11 mouse cellular contexts compared by ENCODE assay signal in genomic region chr2:103556125-103556877, GRCm38 (mm10). TPM values are rescaled to one million over a fixed set of nuclear protein-coding genes. Genes with fewer than 3 reads are reported as not detected.
DNase-seq lines count a peak whose midpoint lies in the region; ATAC-seq and TF ChIP-seq lines count a peak whose summit lies in the region.
"Had no signal": no experiment of that assay in that cellular context is flagged by ENCODE, and none has a peak within 500 bp of the region (broad histone marks: within the 10 kb centered on the region; RNA-seq: fewer than 3 reads in every experiment).

No protein-coding gene starts in this region.

- no peak overlapping the region for H3K27ac ChIP-seq in embryonic facial prominence, embryonic 12.5 days
- H3K27ac ChIP-seq in stomach, postnatal 0 days (replicated peaks) = no peak overlapping the region
- H3K27ac ChIP-seq: embryonic facial prominence, embryonic 13.5 days; hindbrain, embryonic 15.5 days; midbrain, embryonic 12.5 days had no signal

- no peak overlapping the region for H3K4me2 ChIP-seq in embryonic facial prominence, embryonic 12.5 days (replicated peaks)
- no peak overlapping the region for H3K4me2 ChIP-seq in stomach, postnatal 0 days (replicated peaks; ENCODE audit: low read depth)
- H3K4me2 ChIP-seq: embryonic facial prominence, embryonic 13.5 days; hindbrain, embryonic 15.5 days; midbrain, embryonic 12.5 days had no signal

- no peaks in the 10 kb centered on the region for H3K9me3 ChIP-seq in embryonic facial prominence, embryonic 12.5 days
- no peaks in the 10 kb centered on the region for H3K9me3 ChIP-seq in stomach, postnatal 0 days (ENCODE audit: control insufficient read depth, low read length)
- H3K9me3 ChIP-seq: embryonic facial prominence, embryonic 13.5 days; hindbrain, embryonic 15.5 days; midbrain, embryonic 12.5 days had no signal

- ATAC-seq in embryonic facial prominence, embryonic 12.5 days (ENCODE audit: insufficient number of reproducible peaks, insufficient read depth, low FRiP score, low TSS enrichment) = 0 out of 2 replicates have a peak, but pooled peaks have one; percentile 35
- peak; percentile 35; the same call in 1 of the 2 replicates for ATAC-seq in stomach, postnatal 0 days (ENCODE audit: low FRiP score, low TSS enrichment)

- no peaks in the 10 kb centered on the region for H3K27me3 ChIP-seq in embryonic facial prominence, embryonic 12.5 days
- no peaks in the 10 kb centered on the region for H3K27me3 ChIP-seq in stomach, postnatal 0 days (ENCODE audit: control insufficient read depth, insufficient read depth, low read length)
- H3K27me3 ChIP-seq: embryonic facial prominence, embryonic 13.5 days; midbrain, embryonic 12.5 days had no signal

- peak; percentile 62 for TF ChIP-seq CTCF in stomach, postnatal 0 days (IDR thresholded peaks at IDR 0.05; ENCODE audit: low read depth)

- no peaks in the 10 kb centered on the region for H3K4me1 ChIP-seq in embryonic facial prominence, embryonic 12.5 days
- no peaks in the 10 kb centered on the region for H3K4me1 ChIP-seq in stomach, postnatal 0 days (replicated peaks; ENCODE audit: control insufficient read depth, insufficient read depth)
- H3K4me1 ChIP-seq: embryonic facial prominence, embryonic 13.5 days; hindbrain, embryonic 15.5 days; midbrain, embryonic 12.5 days had no signal

- no peak overlapping the region for H3K4me3 ChIP-seq in embryonic facial prominence, embryonic 12.5 days
- no peak overlapping the region for H3K4me3 ChIP-seq in stomach, postnatal 0 days (ENCODE audit: low read depth, low read length)
- H3K4me3 ChIP-seq: embryonic facial prominence, embryonic 13.5 days; hindbrain, embryonic 15.5 days; midbrain, embryonic 12.5 days had no signal

- no peak for TF ChIP-seq EP300 in stomach, postnatal 0 days (optimal IDR thresholded peaks at IDR 0.05)

- WGBS in embryonic facial prominence, embryonic 12.5 days = 53% methylated on average over 10 of the region's 10 CpGs
- 57% methylated on average over 10 of the region's 10 CpGs for WGBS in stomach, postnatal 0 days

- peak; percentile 68 for DNase-seq in embryo, embryonic 10 days (ENCODE audit: low spot score)
- DNase-seq in embryo, embryonic 9.5 days (ENCODE audit: extremely low spot score) = no peak
- peak; percentile 47 for DNase-seq in lung, postnatal 36 days
- DNase-seq in lung, postnatal 25 days (ENCODE audit: low spot score) = no peak
- no peak for DNase-seq in stomach, postnatal 0 days (ENCODE audit: low spot score)
- DNase-seq in ovary, postnatal 14 days (ENCODE audit: low spot score) = no peak
- DNase-seq in left cerebral cortex, postnatal 14 days (ENCODE audit: low spot score in 2 of 2) = no peak

- no peak overlapping the region for H3K9ac ChIP-seq in embryonic facial prominence, embryonic 12.5 days
- H3K9ac ChIP-seq in stomach, postnatal 0 days (ENCODE audit: low read length) = no peak overlapping the region
- H3K9ac ChIP-seq: embryonic facial prominence, embryonic 13.5 days; hindbrain, embryonic 15.5 days; midbrain, embryonic 12.5 days had no signal

- H3K36me3 ChIP-seq in embryonic facial prominence, embryonic 12.5 days = no peaks in the 10 kb centered on the region
- H3K36me3 ChIP-seq in stomach, postnatal 0 days (ENCODE audit: control insufficient read depth, insufficient read depth, low read length) = no peaks in the 10 kb centered on the region
- H3K36me3 ChIP-seq: embryonic facial prominence, embryonic 13.5 days; hindbrain, embryonic 15.5 days; midbrain, embryonic 12.5 days had no signal

- intact Hi-C loops in left cerebral cortex, postnatal 14 days (cut with DNase I) = no loop called here

RNA-seq across cellular contexts. Expression of gene Abtb2, which starts 9.8 kb away (rescaled TPM):
- polyA plus RNA-seq in embryonic facial prominence, embryonic 12.5 days (2016; fragmentation: Nextera tagmentation; extraction: Ambion mirVana) = 21.2 and 22.7 TPM in 2 replicates
- polyA plus RNA-seq in stomach, postnatal 0 days (2015; fragmentation: Nextera tagmentation; extraction: Ambion mirVana) = 3.5 and 4.0 TPM in 2 replicates
- total RNA-seq in left cerebral cortex, postnatal 14 days (2021) = 10 to 100 TPM; 13.4 to 13.7 TPM

Comparison
In these comparisons a context has a peak if more than half of its experiments do, and no peak if none do; other contexts are left out.
1. DNase-seq: peak in embryo, embryonic 10 days (single experiment) and lung, postnatal 36 days (single experiment); none in embryo, embryonic 9.5 days (single experiment), lung, postnatal 25 days (single experiment), stomach, postnatal 0 days (single experiment), ovary, postnatal 14 days (single experiment) and left cerebral cortex, postnatal 14 days (0 of 2).